Mouse (Mus musculus) limb, embryonic 13.5 days (tissue): ENCODE data around the gene Hip1. TPM values are rescaled to one million over a fixed set of nuclear protein-coding genes. Genes with fewer than 3 reads are reported as not detected.

ENCODE experiments used
- ATAC-seq: fragments of 200-750 bp; cut with Nextera tagmentation; 2 replicates; pipeline ENCODE4 v1.8.0; 2017; ENCODE audit warnings: low read depth, moderate number of reproducible peaks, moderate TSS enrichment; ENCODE audit not compliant: low FRiP score
- H3K27ac ChIP-seq: fragments of 300-500 bp; sonication (generic); 2 replicates; pipeline ENCODE4 v1.5.1; 2015; ENCODE audit warnings: inconsistent platforms, mild to moderate bottlenecking, moderate library complexity
- H3K27me3 ChIP-seq: fragments of 300-500 bp; sonication (generic); 2 replicates; pipeline ENCODE4 v1.6.1; 2015; ENCODE audit warnings: mild to moderate bottlenecking, inconsistent platforms
- H3K36me3 ChIP-seq: fragments of 300-500 bp; sonication (generic); 2 replicates; pipeline ENCODE4 v1.6.1; 2015; ENCODE audit warnings: inconsistent platforms, mild to moderate bottlenecking, moderate library complexity
- H3K4me1 ChIP-seq: fragments of 300-500 bp; sonication (generic); 2 replicates; pipeline ENCODE4 v1.6.1; 2015; ENCODE audit warnings: inconsistent platforms
- H3K4me2 ChIP-seq: fragments of 300-500 bp; sonication (generic); replicated peaks from 2 replicates; pipeline ENCODE4 v1.6.1; 2015; ENCODE audit warnings: inconsistent platforms, mild to moderate bottlenecking, moderate library complexity
- H3K4me3 ChIP-seq: fragments of 300-500 bp; sonication (generic); 2 replicates; pipeline ENCODE4 v1.5.1; 2015; ENCODE audit warnings: moderate library complexity, mild to moderate bottlenecking, inconsistent platforms
- H3K9ac ChIP-seq: fragments of 300-500 bp; sonication (generic); 2 replicates; pipeline ENCODE4 v1.6.1; 2015; ENCODE audit warnings: mild to moderate bottlenecking, inconsistent platforms
- H3K9me3 ChIP-seq: fragments of 300-500 bp; sonication (generic); 2 replicates; pipeline ENCODE4 v1.6.1; 2016; ENCODE audit warnings: inconsistent platforms
- WGBS: fragments of 180-500 bp; shearing (Covaris S2); methylation state at CpG from one replicate; pipeline ENCODE4 v1.1.7; 2015; 5-methylcytosine and 5-hydroxymethylcytosine counted together
- polyA plus RNA-seq: library from polyadenylated mRNA; unstranded; fragments of >200 nt; fragmentation: Nextera tagmentation; extraction: Ambion mirVana; gene quantifications from 2 replicates; pipeline ENCODE4 v1.2.1, GENCODE M21; 2015

Hip1 gene
- polyA plus RNA-seq, 1 experiment from 2014 or later, result 48.5 TPM

DNA sequence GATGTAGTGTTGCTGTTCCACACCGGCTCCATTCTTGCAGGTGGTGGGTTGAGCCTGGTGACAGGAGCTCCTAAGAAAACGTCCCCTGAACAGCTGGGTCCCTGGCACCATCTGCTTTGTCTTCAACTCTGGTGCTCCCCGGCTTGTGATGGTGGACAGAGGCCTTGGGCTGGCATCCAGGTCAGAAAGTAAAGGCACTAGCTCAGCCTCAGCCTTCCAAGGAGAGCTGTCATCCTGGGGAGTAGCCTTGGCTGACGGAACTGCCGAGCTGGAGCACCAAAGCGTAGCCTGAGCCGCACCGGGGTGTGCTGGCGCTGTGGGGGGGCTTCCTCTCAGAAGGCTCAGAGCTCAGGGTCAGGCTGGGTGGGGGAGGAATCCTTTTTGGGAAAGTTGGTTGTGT is 134.7 kb downstream of the Hip1 start:
- ATAC-seq, result no peak
- Histone ChIP-seq H3K4me3 (no peak overlapping the region), H3K9ac (no peak overlapping the region), H3K36me3 (peaks cover 60% of the 10 kb centered on the region), H3K9me3 (no peaks in the 10 kb centered on the region), H3K27me3 (no peaks in the 10 kb centered on the region), H3K4me1 (0 out of 2 replicates have a peak, but pooled peaks cover 5% of the 10 kb centered on the region), H3K27ac (no peak overlapping the region), H3K4me2 (no peak overlapping the region)
- 86% methylated on average over 9 of the region's 9 CpGs for WGBS

DNA sequence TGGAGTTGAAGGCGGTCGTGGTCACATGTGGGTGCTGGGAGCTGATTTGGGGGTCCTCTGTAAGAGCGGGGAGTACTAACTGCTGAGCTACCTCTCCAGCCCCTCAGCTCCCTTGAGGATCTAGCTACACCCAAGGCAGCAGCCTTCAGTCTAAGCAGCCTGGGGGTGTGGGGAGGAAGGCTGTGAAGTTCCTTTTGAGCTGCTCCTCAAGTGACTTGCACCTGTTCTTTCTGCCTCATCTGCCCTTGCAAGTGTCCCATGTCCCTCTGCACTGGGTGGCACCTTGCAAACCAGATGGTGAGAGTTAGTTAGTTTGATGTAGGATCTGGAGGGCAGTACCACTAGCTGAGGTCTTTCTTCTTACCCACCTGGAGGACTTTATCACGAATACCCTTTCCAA is 136.8 kb downstream of the Hip1 start:
- WGBS, result 82% methylated on average over 4 of the region's 4 CpGs

DNA sequence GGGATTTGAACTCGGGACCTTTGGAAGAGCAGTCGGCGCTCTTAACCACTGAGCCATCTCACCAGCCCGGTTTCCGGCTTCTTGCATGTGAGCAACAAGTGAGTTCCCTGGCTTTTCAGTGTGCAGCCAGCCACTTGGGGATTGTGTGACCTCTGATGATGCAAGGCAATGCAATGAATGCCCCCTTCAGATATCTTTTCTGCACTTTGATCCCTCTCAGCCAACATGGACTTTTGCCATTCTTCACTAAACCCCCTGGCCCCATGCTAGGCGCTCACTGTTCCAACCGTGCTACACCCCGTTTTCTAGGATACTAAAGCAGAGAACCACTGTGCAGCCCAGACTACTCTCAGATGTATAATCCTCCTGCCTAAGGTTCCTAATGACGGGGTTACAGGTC is 139.5 kb downstream of the Hip1 start:
- Histone ChIP-seq H3K4me1 (peaks cover 8% of the 10 kb centered on the region; the same call in 1 of the 2 replicates), H3K4me3 (no peak overlapping the region), H3K36me3 (peaks cover 16% of the 10 kb centered on the region), H3K27me3 (no peaks in the 10 kb centered on the region), H3K27ac (no peak overlapping the region), H3K9ac (no peak overlapping the region), H3K4me2 (no peak overlapping the region), H3K9me3 (peaks cover 2% of the 10 kb centered on the region; the same call in 1 of the 2 replicates)
- 84% methylated on average over 9 of the region's 9 CpGs for WGBS
- ATAC-seq, result no peak

More for the DNA sequence above, 136.8 kb downstream of the Hip1 start:
- Histone ChIP-seq H3K36me3 (peaks cover 38% of the 10 kb centered on the region), H3K9me3 (no peaks in the 10 kb centered on the region), H3K4me1 (peaks cover 8% of the 10 kb centered on the region; the same call in 1 of the 2 replicates), H3K4me3 (no peak overlapping the region), H3K27ac (no peak overlapping the region), H3K4me2 (no peak overlapping the region), H3K27me3 (no peaks in the 10 kb centered on the region), H3K9ac (no peak overlapping the region)
- ATAC-seq, result no peak

DNA sequence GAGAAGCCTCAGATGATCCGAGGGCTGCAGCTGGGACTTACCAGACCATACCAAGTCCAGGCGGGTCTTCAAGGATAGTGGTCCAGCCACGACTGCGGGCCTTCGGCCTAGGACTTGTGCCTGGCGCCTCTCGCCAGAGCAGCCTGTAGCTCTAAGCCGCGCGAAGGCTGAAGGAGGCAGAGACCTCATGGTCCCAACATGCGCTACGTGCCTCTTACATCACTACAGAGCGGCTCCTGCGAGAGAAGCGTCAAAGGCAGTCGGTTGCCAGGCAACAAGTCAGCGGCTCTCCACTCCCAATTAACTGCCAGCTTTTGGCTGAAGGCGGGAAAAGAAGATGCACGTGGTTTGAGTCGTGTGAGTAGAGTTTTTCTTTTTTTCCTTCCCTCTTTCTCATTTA is 140.3 kb downstream of the Hip1 start:
- peak overlapping the region; percentile 14; the same call in 1 of the 2 replicates for H3K4me2 ChIP-seq
- ATAC-seq, result peak; percentile 51; the same call in 1 of the 2 replicates
- 37% methylated on average over 20 of the region's 20 CpGs for WGBS

GRCm38 (mm10) chr5:135400244-135400643 is 144.7 kb downstream of the Hip1 start:
- Histone ChIP-seq H3K4me3 (no peak overlapping the region), H3K27ac (no peak overlapping the region), H3K4me1 (peaks cover 3% of the 10 kb centered on the region; the same call in 1 of the 2 replicates), H3K4me2 (no peak overlapping the region), H3K9me3 (peaks cover 2% of the 10 kb centered on the region; the same call in 1 of the 2 replicates), H3K36me3 (no peaks in the 10 kb centered on the region), H3K9ac (no peak overlapping the region), H3K27me3 (no peaks in the 10 kb centered on the region)
- no peak for ATAC-seq
- WGBS, result 8% methylated on average over 2 of the region's 2 CpGs

More for the DNA sequence above, 140.3 kb downstream of the Hip1 start:
- Histone ChIP-seq H3K27ac (no peak overlapping the region), H3K9ac (no peak overlapping the region), H3K27me3 (no peaks in the 10 kb centered on the region), H3K36me3 (peaks cover 8% of the 10 kb centered on the region), H3K4me3 (no peak overlapping the region), H3K4me1 (peaks cover 8% of the 10 kb centered on the region; the same call in 1 of the 2 replicates), H3K9me3 (peaks cover 2% of the 10 kb centered on the region; the same call in 1 of the 2 replicates)

DNA sequence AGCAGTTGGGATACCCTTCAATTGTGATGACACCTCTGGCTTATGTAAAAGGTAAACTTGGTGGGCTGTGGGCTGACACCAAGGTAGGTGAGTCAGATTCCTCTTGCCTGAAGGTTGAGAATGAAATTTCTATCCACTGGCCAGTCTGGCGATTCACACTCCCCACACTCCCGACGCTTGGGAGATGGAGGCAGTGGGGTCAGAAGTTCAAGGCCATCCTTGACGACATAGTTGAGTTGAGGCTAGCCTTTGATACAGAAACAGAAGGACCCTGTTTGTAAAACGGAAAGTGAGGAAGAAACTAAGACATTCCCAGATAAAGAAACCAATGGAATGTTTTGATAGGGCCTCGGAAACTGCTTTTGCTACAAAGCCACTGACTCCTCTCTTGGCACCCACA is 145.5 kb downstream of the Hip1 start:
- Histone ChIP-seq H3K27me3 (no peaks in the 10 kb centered on the region), H3K36me3 (no peaks in the 10 kb centered on the region), H3K4me3 (no peak overlapping the region), H3K27ac (no peak overlapping the region), H3K9me3 (peaks cover 2% of the 10 kb centered on the region; the same call in 1 of the 2 replicates), H3K9ac (no peak overlapping the region), H3K4me2 (no peak overlapping the region), H3K4me1 (peaks cover 4% of the 10 kb centered on the region)
- ATAC-seq, result no peak
- 71% methylated on average over 6 of the region's 6 CpGs for WGBS

DNA sequence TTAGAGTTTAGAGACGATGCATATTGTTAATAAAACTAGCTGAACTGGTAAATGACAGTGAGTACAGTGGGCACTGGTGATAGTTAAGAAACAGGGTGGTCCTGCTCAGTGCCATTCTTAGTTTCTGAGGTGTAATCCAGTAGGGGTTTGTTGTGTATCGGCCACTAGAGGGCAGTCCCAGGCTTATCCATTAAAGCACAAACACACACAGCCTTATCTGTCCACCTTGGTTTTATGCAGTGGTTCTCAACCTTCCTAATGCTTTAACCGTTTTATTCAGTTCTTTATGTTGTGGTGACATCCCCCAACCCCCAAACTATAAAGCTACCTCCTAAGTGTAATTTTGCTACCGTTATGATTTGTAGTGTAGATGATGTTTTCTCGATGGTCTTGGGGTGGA is 149.1 kb downstream of the Hip1 start:
- WGBS, result 50% methylated on average over 5 of the region's 5 CpGs
- no peak overlapping the region for H3K27ac ChIP-seq

DNA sequence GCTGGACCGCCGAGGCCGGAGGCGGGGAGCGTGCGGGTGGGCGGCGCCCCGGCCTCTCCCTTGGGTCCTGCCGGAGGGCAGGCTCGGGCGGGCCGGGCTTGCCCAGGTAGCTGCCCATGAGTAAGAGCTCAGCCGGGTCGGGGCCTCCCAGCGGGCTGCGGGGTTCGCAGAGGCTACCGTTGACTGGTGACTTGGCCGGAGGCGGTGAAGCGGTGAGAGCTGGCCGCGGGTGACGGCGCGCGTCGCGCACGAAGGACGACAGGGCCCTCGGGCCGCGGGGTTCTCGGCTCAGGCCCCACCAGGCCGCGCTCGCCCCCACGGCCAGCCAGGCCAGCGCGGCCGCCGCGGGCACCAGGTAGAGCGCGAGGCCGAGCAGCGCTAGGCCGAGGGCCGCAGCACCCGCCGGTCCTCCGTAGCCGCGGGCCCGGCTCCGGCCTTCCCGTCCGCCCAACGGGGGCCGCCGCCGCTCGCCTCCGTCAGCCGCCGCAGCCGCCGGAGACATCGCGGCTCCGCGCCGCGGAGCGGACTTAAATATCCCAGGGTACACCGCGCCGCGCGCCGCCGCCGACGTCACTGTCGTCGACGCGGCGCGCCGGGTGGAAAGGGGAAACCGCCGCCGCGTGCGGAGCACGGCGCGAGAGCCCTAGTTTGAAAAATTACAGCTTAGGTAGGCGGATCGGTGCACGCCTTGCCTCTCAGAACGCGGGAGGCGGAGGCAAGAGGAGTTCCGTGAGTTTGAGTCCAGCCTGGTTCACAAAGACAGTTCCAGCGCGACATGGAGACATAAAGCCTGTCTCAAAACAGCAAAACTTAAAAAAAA is 150.7 kb downstream of the Hip1 start, which contains the start of gene Pom121:
Gene Pom121 (minus strand): TSS at position 543 of the 820 bp plus-strand sequence.
- Histone ChIP-seq H3K27ac (peak within 1 kb of the TSS; percentile 82), H3K36me3 (peaks cover 31% of the 10 kb centered on the region), H3K4me2 (peak within 1 kb of the TSS; percentile 77), H3K9me3 (no peaks in the 10 kb centered on the region), H3K27me3 (no peaks in the 10 kb centered on the region), H3K9ac (peak within 1 kb of the TSS; percentile 99), H3K4me3 (peak within 1 kb of the TSS; percentile 99), H3K4me1 (peaks cover 14% of the 10 kb centered on the region)
- peak; percentile 89 for ATAC-seq
- WGBS, result under 1% methylated on average over 102 of the region's 110 CpGs

More for the DNA sequence above, 149.1 kb downstream of the Hip1 start:
- Histone ChIP-seq H3K9me3 (no peaks in the 10 kb centered on the region), H3K9ac (no peak overlapping the region), H3K4me2 (no peak overlapping the region), H3K4me1 (peaks cover 14% of the 10 kb centered on the region), H3K27me3 (no peaks in the 10 kb centered on the region), H3K36me3 (peaks cover 16% of the 10 kb centered on the region), H3K4me3 (no peak overlapping the region)
- ATAC-seq, result no peak

DNA sequence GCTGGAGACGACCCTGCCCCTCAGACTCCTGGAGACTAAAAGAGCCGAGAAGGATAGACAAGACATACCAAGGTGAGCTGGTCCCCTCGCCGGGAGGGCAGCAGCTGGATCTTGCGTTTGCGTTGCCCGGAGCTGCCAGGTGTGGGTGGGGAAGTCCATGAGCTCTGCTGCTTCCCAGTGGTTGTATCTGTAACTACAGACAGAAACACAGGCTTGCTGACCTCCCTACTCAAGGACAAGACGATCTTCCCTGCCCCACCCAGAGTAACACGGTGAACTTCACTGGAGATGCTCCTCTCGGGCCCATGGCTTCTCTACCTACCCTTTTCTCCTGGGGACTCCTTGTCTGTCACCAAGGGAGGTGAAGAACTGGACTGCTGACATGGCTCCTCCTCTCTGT is 161.1 kb downstream of the Hip1 start:
- H3K27me3 ChIP-seq, result no peaks in the 10 kb centered on the region
- H3K27ac ChIP-seq, result no peak overlapping the region
- H3K9me3 ChIP-seq, result no peaks in the 10 kb centered on the region
- no peak overlapping the region for H3K9ac ChIP-seq
- H3K4me1 ChIP-seq, result no peaks in the 10 kb centered on the region
- ATAC-seq, result no peak
- no peak overlapping the region for H3K4me3 ChIP-seq
- H3K4me2 ChIP-seq, result no peak overlapping the region
- H3K36me3 ChIP-seq, result peaks cover 97% of the 10 kb centered on the region
- WGBS, result 85% methylated on average over 10 of the region's 10 CpGs

GRCm38 (mm10) chr5:135382746-135383145 is 162.2 kb downstream of the Hip1 start:
- H3K4me3 ChIP-seq, result no peak overlapping the region
- H3K27ac ChIP-seq, result no peak overlapping the region
- H3K9ac ChIP-seq, result no peak overlapping the region
- H3K27me3 ChIP-seq, result no peaks in the 10 kb centered on the region
- H3K36me3 ChIP-seq, result peaks cover 97% of the 10 kb centered on the region
- H3K9me3 ChIP-seq, result no peaks in the 10 kb centered on the region
- H3K4me2 ChIP-seq, result no peak overlapping the region
- 89% methylated on average over 7 of the region's 7 CpGs for WGBS
- H3K4me1 ChIP-seq, result no peaks in the 10 kb centered on the region
- no peak for ATAC-seq

GRCm38 (mm10) chr5:135381356-135381925 is 163.5 kb downstream of the Hip1 start:
- Histone ChIP-seq H3K27ac (no peak overlapping the region), H3K27me3 (no peaks in the 10 kb centered on the region), H3K9me3 (no peaks in the 10 kb centered on the region), H3K9ac (no peak overlapping the region), H3K4me3 (no peak overlapping the region), H3K36me3 (peaks cover 97% of the 10 kb centered on the region), H3K4me1 (no peaks in the 10 kb centered on the region), H3K4me2 (no peak overlapping the region)
- no peak for ATAC-seq
- WGBS, result 96% methylated on average over 10 of the region's 10 CpGs

DNA sequence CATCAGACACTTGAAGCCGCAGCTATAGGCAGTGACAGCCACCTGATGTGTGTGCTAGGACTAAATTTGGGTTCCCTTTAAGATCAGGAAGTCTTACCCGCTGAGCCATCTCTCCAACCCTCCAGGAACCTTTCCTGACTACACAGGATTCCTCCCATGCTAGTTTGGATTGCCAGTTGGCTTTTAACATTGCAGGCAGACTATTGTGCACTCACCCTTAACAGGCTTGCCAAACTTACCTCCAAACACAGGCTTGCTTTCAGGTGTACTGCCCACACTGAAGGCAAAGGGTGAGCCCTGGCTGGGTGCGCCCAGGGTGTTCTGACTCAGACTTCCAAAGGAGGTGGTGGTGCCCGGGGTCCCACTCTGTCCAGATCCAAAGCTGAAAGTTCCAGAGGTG is 164.2 kb downstream of the Hip1 start:
- Histone ChIP-seq H3K27ac (no peak overlapping the region), H3K9ac (no peak overlapping the region), H3K4me3 (no peak overlapping the region), H3K9me3 (no peaks in the 10 kb centered on the region), H3K27me3 (no peaks in the 10 kb centered on the region), H3K36me3 (peaks cover 99% of the 10 kb centered on the region), H3K4me2 (no peak overlapping the region), H3K4me1 (no peaks in the 10 kb centered on the region)
- whole genome bisulfite sequencing, result 91% methylated on average over 4 of the region's 4 CpGs
- no peak for ATAC-seq
